8 mouse cellular contexts compared by ENCODE assay signal in genomic region chr12:90566349-90566748, GRCm38 (mm10).
DNase-seq lines count a peak whose midpoint lies in the region; ATAC-seq lines count a peak whose summit lies in the region.
"Had no signal": no experiment of that assay in that cellular context is flagged by ENCODE, and none has a peak within 500 bp of the region (broad histone marks: within the 10 kb centered on the region; RNA-seq: fewer than 3 reads in every experiment).

No protein-coding gene starts in this region.

- H3K9ac ChIP-seq in midbrain, embryonic 14.5 days (replicated peaks; ENCODE audit: low read length): no peak overlapping the region

- no peak overlapping the region for H3K27ac ChIP-seq in midbrain, embryonic 14.5 days (replicated peaks; ENCODE audit: low read depth, low read length)

- no peak overlapping the region for H3K4me2 ChIP-seq in midbrain, embryonic 14.5 days (ENCODE audit: low read length)

- H3K4me1 ChIP-seq in midbrain, embryonic 14.5 days (ENCODE audit: control insufficient read depth, insufficient read depth, low read length): no peaks in the 10 kb centered on the region

- 89% methylated on average over 6 of the region's 6 CpGs for WGBS in midbrain, embryonic 14.5 days

- no peaks in the 10 kb centered on the region for H3K36me3 ChIP-seq in midbrain, embryonic 14.5 days (ENCODE audit: control insufficient read depth, insufficient read depth, low read length)

- H3K27me3 ChIP-seq in midbrain, embryonic 14.5 days (ENCODE audit: control insufficient read depth, insufficient read depth, low read length): no peaks in the 10 kb centered on the region

- no peak overlapping the region for H3K4me3 ChIP-seq in midbrain, embryonic 14.5 days (replicated peaks; ENCODE audit: low read depth, low read length)
- H3K4me3 ChIP-seq: erythroblast, embryonic 14.5 days had no signal

- H3K9me3 ChIP-seq in midbrain, embryonic 14.5 days (ENCODE audit: control insufficient read depth, low read length): no peaks in the 10 kb centered on the region

- no peak for ATAC-seq in midbrain, embryonic 14.5 days (ENCODE audit: low FRiP score, low TSS enrichment)

- DNase-seq in lung, postnatal 10 days: peak; percentile 41
- DNase-seq in lung, postnatal 14 days: no peak
- DNase-seq in brain, embryonic 18.5 days (ENCODE audit: low read depth, low spot score): peak; percentile 47
- DNase-seq in embryo, embryonic 11 days: peak; percentile 56
- DNase-seq in kidney, postnatal 10 days: peak; percentile 45
- DNase-seq in midbrain, embryonic 14.5 days: peak; percentile 78
- no peak for DNase-seq in thymus, postnatal 36 days

Comparison
In these comparisons a context has a peak if more than half of its experiments do, and no peak if none do; other contexts are left out.
1. DNase-seq: peak in lung, postnatal 10 days (single experiment), brain, embryonic 18.5 days (single experiment), embryo, embryonic 11 days (single experiment), kidney, postnatal 10 days (single experiment) and midbrain, embryonic 14.5 days (single experiment); none in lung, postnatal 14 days (single experiment) and thymus, postnatal 36 days (0 of 2).